Mouse (Mus musculus) embryonic fibroblast, embryonic 13.5 days (primary cell): ENCODE results near the gene Ghdc.

ENCODE experiments used
- CTCF ChIP-seq: IDR thresholded peaks from 2 replicates; pipeline ENCODE4 v1.5.1; 2011; ENCODE audit warnings: mild to moderate bottlenecking, control low read depth, low read length, moderate library complexity, borderline replicate concordance; ENCODE audit not compliant: insufficient read depth
- POLR2A ChIP-seq: IDR thresholded peaks from 2 replicates; pipeline ENCODE4 v1.6.1; 2011; ENCODE audit warnings: low read depth, mild to moderate bottlenecking, control low read depth, low read length, moderate library complexity

GRCm38 (mm10) chr11:100769980-100770379 is 777 bp downstream of the Ghdc start:
- TF ChIP-seq CTCF (no peak), POLR2A (no peak)
